Mouse (Mus musculus): Measurements from ENCODE around the gene Alkbh4.
"Not testable (repeated sequence)": the region's sequence is repeated elsewhere in the genome, so short reads cannot be mapped to it uniquely, and the experiment has no call there.

The Alkbh4 gene

GRCm38 (mm10) chr5:136143161-136143755 is 7.3 kb downstream of the Alkbh4 start:
- DNase-seq: peak in 1 of 2 experiments; percentile 25

- DNase-seq: no peak
Measured at GRCm38 (mm10) chr5:136144606-136145430, 8.9 kb downstream of the Alkbh4 start.

GRCm38 (mm10) chr5:136146936-136147335 is 11.0 kb downstream of the Alkbh4 start:
- no peak for DNase-seq

DNA sequence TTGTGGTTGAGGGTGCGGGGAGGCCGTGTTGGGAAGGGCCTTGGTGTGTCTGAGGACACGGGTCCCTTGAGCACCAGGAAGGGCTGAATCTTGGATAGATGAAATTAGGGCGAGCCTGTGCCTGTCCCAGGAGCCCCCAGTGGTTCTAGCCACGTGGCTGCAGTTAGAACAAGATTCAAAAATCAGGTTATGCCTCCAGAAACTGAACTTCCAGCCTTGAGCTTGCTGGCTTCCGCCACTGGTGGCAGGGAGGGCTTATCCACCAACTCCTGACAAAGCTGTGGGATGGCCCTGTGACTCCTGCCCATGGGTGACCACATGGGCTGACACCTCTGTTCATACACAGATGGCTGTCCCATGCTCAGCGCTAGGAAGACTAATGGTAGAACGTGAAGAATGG is 11.8 kb downstream of the Alkbh4 start:
- DNase-seq: no peak

- DNase-seq: not testable (repeated sequence)
Measured at GRCm38 (mm10) chr5:136149134-136149576, 13.2 kb downstream of the Alkbh4 start.

- no peak for DNase-seq
Measured at GRCm38 (mm10) chr5:136152365-136152764, 16.4 kb downstream of the Alkbh4 start.

- peak; percentile 25 to 60 for DNase-seq
Measured at GRCm38 (mm10) chr5:136155399-136155798, 19.5 kb downstream of the Alkbh4 start.

DNA sequence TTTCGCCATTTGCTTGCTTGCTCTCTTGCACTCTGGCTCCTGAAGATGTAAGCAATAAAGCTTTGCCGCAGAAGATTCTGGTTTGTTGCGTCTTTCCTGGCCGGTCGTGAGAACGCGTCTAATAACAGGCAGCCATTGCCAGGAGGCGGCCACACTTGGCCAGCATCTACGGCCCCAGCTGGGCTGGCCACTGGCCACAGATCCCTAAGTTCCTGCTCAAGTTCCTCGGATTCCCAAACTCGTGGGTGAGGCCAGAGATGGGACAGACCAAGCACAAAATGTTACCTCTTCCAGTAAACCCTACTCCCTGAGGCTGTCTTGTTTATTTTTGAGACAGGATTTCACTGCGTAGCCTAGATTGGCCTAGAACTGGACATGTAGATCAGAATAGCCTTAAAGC is 24.1 kb downstream of the Alkbh4 start:
- DNase-seq: peak; percentile 20 to 57

DNA sequence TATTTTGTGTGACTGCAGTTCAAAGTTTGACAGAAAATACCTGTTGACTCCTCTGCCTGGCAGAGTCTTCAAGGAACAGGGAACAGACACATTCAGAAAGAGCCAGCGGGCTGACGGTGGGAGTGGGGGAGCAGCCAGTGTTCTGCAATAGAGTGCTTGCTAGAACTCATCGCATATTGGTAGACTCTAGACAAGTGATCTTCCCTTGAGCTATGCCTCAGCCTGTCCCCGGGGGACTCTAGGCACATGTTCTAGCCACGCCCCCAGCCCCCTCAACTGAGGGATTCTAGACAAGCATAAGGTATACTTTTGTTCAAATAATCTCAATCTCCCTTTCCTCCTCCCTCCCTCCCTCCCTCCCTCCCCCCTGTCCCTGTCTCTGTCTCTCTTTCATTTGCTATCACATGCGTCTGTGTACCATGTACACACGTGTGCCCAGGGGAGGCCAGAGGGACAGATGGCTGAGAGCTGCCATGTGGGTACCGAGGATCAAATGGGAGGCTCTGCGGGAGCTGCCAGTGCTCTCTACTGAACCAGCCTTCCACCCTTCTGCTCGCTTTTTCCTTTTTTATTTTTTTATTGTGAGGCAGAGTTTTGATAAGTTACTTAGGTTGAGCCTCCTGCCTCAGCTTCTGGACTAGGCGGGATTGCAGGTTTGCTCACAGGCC is 28.0 kb downstream of the Alkbh4 start:
- DNase-seq: no peak

GRCm38 (mm10) chr5:136165246-136165645 is 29.3 kb downstream of the Alkbh4 start:
- DNase-seq: no peak

- DNase-seq: no peak
Measured at GRCm38 (mm10) chr5:136167296-136167695, 31.4 kb downstream of the Alkbh4 start.

- DNase-seq: no peak
Measured at GRCm38 (mm10) chr5:136168071-136168470, 32.1 kb downstream of the Alkbh4 start.

DNA sequence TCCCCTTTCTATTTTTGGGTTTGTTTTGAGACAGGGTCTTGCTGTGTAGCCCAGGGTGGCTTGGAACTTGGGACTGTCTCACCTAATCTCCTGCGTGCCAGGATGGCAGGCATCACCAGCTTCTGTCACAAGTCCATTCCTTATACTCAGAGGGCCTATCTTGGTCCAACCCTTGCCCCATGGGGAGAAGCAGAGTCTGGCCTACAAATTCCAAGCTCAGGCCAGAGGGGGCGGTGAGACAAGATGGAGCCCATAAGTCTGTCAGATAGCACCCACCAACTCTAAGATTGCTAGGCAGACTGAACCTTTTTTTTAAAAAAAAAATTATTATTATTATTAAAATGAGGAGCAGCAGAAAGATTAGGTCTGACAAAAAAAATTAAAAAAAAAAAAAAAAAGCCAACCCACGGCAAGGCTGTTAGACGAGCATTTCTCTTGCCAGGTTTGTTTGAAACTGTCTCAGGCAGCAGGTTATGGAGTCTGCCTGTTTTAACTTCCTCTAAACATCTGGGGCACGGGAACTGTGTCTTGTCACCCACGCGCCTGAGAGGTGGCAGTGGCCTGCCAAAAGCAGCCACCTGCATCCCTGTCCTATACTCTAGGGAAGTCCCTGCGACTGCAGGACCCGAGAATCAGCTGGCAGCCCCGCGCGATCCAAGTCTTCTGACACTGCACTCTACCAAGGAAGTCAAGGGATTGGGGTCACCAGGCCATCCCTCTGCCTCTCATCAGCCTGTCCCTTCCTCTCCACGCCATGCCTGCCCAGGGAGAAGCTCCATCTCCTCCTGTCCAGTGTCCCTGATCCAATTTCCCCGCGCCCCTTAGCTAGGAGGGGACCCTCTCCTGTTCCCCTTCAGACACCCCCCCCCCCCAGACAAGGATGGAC is 33.9 kb downstream of the Alkbh4 start:
- peak; percentile 30 to 60 for DNase-seq

DNA sequence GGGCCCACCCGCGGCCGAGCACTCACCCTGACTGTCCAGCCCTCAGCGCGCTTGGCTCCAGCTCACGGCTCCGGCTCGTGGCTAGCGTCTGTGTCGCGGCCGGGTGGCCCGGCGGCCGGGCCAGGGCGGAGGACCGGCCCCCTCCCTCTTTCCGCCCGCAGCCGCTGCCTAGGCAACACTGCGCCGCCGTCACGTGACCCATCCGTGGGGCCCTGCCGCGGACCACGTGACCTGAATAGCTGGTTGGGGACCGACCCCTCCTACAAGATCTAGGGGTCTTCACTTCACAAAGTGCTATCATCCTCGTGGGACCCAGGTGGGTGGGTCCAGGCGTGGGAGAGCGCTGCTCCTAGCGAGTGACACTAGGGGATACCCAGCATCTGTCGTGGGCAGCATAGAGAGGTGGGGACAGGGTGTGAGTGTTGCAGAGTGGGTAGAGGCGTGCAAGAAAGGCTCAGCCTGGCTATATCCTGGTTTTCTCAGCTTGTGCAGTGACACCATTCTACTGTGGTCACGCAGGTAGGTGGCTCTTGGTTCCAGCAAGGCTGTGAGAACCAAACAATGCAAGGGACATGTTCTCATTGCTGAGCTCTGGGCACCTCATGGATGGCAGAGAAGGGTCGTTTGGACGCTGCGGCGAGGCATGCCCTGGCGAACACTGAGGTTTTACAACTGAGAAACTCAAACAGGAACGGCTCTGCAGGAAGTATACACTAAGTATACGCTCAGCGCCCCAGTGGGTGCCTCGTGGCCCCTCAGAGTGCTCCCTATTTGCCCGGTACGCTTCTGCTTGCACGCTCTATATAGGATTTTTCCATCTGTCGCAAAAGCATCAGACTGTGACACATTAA is 34.8 kb downstream of the Alkbh4 start, which contains the start of gene Orai2:
TSS of gene Orai2 (minus strand) at position 202 of the 851 bp plus-strand sequence.
- DNase-seq: peak; percentile 85 to 89

- no peak for DNase-seq
Measured at GRCm38 (mm10) chr5:136171363-136172341, 35.7 kb downstream of the Alkbh4 start.

DNA sequence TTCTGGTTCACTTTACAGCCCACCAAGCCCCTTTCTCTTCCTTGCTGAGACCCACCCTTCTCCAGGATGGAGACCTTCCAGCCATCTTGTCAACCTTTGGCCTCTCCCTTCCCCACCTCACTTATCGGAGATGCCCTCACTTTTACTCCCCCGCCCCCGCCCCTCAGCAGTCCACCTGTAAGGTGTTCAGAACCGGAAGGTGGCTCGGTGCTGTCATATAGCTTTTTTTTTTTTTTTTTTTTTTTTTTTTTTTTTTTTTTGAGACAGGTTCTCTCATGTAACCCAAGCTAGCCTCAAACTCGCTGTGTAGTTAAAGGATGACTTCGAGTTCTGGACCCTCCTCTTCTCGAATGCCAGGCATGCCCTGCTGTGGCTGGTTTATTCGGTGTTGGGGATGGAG is 37.0 kb downstream of the Alkbh4 start:
- no peak for DNase-seq

DNA sequence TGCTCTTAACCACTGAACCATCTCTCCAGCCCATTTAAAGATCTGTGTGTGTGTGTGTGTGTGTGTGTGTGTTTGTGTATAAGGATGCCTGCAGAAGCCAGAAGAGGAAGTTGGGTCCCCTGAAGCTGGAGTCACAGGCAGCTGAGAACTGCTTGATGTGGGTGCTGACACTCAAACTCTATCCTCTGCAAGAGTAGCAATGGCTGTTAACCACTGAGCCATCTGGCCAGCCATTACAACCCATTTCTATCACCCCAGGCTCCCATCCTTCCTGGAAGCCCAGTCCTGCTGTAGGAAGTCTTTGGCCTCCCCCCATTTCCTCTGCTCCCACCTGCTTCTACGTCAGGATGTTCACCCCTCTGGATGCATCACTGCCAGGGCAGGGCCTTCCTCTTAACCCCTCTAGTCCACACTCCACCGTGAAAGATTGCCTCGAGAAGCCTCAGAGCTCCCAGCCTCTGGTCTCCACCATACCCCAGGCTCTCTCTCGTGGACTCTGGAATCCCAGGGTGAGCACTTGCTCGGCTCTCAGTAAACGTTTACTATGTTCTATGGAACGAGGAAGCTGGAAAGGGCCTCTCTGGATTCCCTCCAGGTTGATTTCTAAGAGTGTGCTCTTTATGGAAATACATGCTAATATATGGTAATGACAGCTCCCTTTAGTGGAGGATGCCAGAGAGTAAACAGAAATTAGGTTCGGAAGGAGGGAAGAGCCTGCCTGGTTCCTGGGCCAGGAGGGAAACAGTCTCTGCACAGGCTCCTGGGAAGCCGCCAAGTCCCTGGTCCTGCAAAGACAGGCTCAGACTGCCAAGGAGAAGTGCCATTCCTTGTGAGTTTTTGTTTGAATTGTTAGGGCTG is 37.9 kb downstream of the Alkbh4 start:
- peak; percentile 83 to 87 for DNase-seq

DNA sequence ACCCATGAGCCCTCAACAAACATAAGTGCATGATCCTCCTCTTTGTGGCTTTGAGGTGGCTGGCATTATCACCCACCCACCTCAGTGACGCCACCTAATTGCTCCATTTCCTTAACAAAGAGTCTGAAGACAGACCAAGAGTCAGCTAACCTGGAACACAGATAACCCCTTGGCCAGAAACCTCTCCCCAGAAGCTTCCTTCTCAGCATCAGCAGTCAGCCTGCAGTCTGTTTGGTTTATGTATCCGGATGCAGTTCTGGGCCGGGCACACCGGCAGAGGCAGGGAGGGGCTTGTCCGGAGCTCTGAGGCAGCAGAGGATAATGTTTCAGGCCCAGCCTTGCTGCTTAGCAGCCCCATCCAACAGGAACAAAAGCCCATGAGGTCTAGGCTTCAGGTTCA is 43.6 kb downstream of the Alkbh4 start:
- no peak for DNase-seq

- no peak for DNase-seq
Measured at GRCm38 (mm10) chr5:136181197-136181596, 45.3 kb downstream of the Alkbh4 start.

All from kidney, postnatal 25 days (tissue).